Mouse (Mus musculus) ES-E14 (cell line): ENCODE measurements around the gene P3h3.

Experiments used
- CHD2 ChIP-seq: IDR thresholded peaks from 2 replicates; pipeline ENCODE4 v1.6.1; 2014; ENCODE audit warnings: mild to moderate bottlenecking, low read depth, low read length, inconsistent platforms
- HCFC1 ChIP-seq: IDR thresholded peaks from 2 replicates; pipeline ENCODE4 v1.6.1; 2012; ENCODE audit warnings: low read length, inconsistent platforms, borderline replicate concordance; ENCODE audit not compliant: insufficient read depth
- MAFK ChIP-seq: IDR thresholded peaks from 2 replicates; pipeline ENCODE4 v1.6.1; 2014; ENCODE audit warnings: mild to moderate bottlenecking, low read depth, low read length, inconsistent platforms; ENCODE audit not compliant: insufficient read depth

GRCm38 (mm10) chr6:124814858-124815774, 42.4 kb downstream of the P3h3 start:
- TF ChIP-seq CHD2 (no peak), MAFK (no peak), HCFC1 (no peak)
